ENCODE assay signal across 8 mouse cellular contexts in the genomic region with DNA sequence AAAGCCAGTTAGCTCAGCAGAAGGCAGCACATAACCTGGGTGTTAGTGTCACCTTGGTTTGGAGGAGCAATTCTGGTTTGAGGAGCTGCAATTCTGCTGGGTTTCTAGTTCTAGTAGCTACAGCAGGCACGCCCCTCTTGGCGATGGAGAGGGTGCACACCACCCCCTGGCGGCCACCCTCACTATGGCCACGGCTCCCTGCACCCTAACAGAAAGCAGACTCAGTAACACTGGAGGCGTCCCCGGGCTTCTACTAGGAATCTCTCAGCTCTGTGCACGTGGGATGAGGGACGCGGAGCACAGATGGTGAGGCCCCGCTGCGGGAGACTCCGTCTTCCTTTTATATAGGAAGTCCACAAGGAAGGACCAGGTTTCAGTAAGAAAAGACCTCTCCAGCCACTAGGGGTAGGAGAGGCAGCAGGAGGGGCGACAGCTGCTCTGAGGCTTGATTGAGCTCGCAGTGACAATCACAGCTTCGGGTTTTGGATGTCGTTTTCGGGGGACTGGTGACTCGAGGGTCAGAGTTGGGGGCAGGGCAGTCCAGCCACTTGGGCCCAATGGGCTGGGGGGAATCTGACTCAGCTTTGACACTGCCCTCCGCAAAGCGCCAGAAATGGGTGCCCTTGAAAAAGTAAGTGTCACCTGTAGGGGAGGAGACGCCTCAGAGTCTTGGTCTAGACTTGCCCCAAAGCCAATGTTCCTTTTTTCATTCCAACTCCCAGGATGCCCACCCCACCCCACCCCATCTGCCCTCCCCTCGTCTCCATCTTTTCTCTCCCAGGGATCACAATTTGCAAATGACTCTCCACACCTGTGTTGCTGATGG. TPM values are rescaled to one million over a fixed set of nuclear protein-coding genes. Genes with fewer than 3 reads are reported as not detected.
DNase-seq lines count a peak whose midpoint lies in the region; ATAC-seq and TF ChIP-seq lines count a peak whose summit lies in the region.

No protein-coding gene starts in this region.

- H3K4me3 ChIP-seq in embryonic facial prominence, embryonic 14.5 days (ENCODE audit: low read depth, low read length): peak overlapping the region; percentile 17; the same call in 1 of the 2 replicates
- peak overlapping the region; percentile 15 for H3K4me3 ChIP-seq in limb, embryonic 14.5 days (replicated peaks; ENCODE audit: low read length)
- peak overlapping the region; percentile 8; the same call in 1 of the 2 replicates for H3K4me3 ChIP-seq in midbrain, postnatal 0 days (ENCODE audit: low read depth, low read length)

- no peak for TF ChIP-seq POLR2A in limb, embryonic 14.5 days (IDR thresholded peaks at IDR 0.05; ENCODE audit: borderline replicate concordance, extremely low read depth, insufficient read depth, insufficient read length)

- peak; percentile 92 for ATAC-seq in embryonic facial prominence, embryonic 14.5 days (ENCODE audit: low read depth)
- ATAC-seq in limb, embryonic 14.5 days (ENCODE audit: low FRiP score, low read depth): peak; percentile 82
- ATAC-seq in midbrain, postnatal 0 days (ENCODE audit: low FRiP score): peak; percentile 79

- H3K27me3 ChIP-seq in embryonic facial prominence, embryonic 14.5 days (replicated peaks; ENCODE audit: control insufficient read depth, insufficient read depth, low read length): no peaks in the 10 kb centered on the region
- H3K27me3 ChIP-seq in limb, embryonic 14.5 days (ENCODE audit: control insufficient read depth, insufficient read depth, low read length): no peaks in the 10 kb centered on the region
- H3K27me3 ChIP-seq in midbrain, postnatal 0 days (ENCODE audit: insufficient read depth, low read length): no peaks in the 10 kb centered on the region

- H3K9ac ChIP-seq in embryonic facial prominence, embryonic 14.5 days (ENCODE audit: low read depth, low read length): peak overlapping the region; percentile 34
- H3K9ac ChIP-seq in limb, embryonic 14.5 days (ENCODE audit: low read depth, low read length, severe bottlenecking): peak overlapping the region; percentile 25; the same call in 1 of the 2 replicates
- H3K9ac ChIP-seq in midbrain, postnatal 0 days (replicated peaks; ENCODE audit: low read length, poor library complexity, severe bottlenecking): 0 out of 2 replicates have a peak overlapping the region, but pooled peaks have one; percentile 8

- H3K4me1 ChIP-seq in embryonic facial prominence, embryonic 14.5 days (ENCODE audit: control insufficient read depth, insufficient read depth, low read length): no peaks in the 10 kb centered on the region
- no peaks in the 10 kb centered on the region for H3K4me1 ChIP-seq in limb, embryonic 14.5 days (ENCODE audit: control insufficient read depth, insufficient read depth, low read length)
- H3K4me1 ChIP-seq in midbrain, postnatal 0 days (ENCODE audit: insufficient read depth, low read length): no peaks in the 10 kb centered on the region

- peak; percentile 73 for DNase-seq in 416B (ENCODE audit: low read depth)
- peak; percentile 85 to 90 for DNase-seq in adrenal gland, postnatal 36 days
- DNase-seq in embryonic facial prominence, embryonic 14.5 days (ENCODE audit: low spot score): peak; percentile 74
- peak; percentile 40 to 58 for DNase-seq in heart, adult 9 months (ENCODE audit: low spot score in 2 of 2)
- DNase-seq in kidney, adult 9 months: peak; percentile 69
- DNase-seq in limb, embryonic 14.5 days (ENCODE audit: low spot score): peak; percentile 79
- DNase-seq in midbrain, postnatal 0 days (ENCODE audit: low spot score): peak; percentile 58
- peak; percentile 64 to 84 for DNase-seq in spleen, postnatal 10 days (ENCODE audit: low spot score in 2 of 2)

- peak; percentile 76 for TF ChIP-seq CTCF in midbrain, postnatal 0 days (IDR thresholded peaks at IDR 0.05)

- H3K9me3 ChIP-seq in embryonic facial prominence, embryonic 14.5 days (ENCODE audit: control insufficient read depth, low read length): no peaks in the 10 kb centered on the region
- H3K9me3 ChIP-seq in limb, embryonic 14.5 days (ENCODE audit: control insufficient read depth, low read length): no peaks in the 10 kb centered on the region
- no peaks in the 10 kb centered on the region for H3K9me3 ChIP-seq in midbrain, postnatal 0 days (ENCODE audit: low read length)

- no peak overlapping the region for H3K27ac ChIP-seq in embryonic facial prominence, embryonic 14.5 days (replicated peaks; ENCODE audit: low read depth, low read length)
- no peak overlapping the region for H3K27ac ChIP-seq in limb, embryonic 14.5 days (replicated peaks; ENCODE audit: low read depth, low read length)
- no peak overlapping the region for H3K27ac ChIP-seq in midbrain, postnatal 0 days (ENCODE audit: low read depth, low read length)

- no peaks in the 10 kb centered on the region for H3K36me3 ChIP-seq in embryonic facial prominence, embryonic 14.5 days (ENCODE audit: control insufficient read depth, insufficient read depth, low read length)
- no peaks in the 10 kb centered on the region for H3K36me3 ChIP-seq in limb, embryonic 14.5 days (ENCODE audit: control insufficient read depth, insufficient read depth, low read length)
- H3K36me3 ChIP-seq in midbrain, postnatal 0 days (ENCODE audit: insufficient read depth, low read length): no peaks in the 10 kb centered on the region

- H3K4me2 ChIP-seq in embryonic facial prominence, embryonic 14.5 days (ENCODE audit: low read depth, low read length): peak overlapping the region; percentile 54
- H3K4me2 ChIP-seq in limb, embryonic 14.5 days (replicated peaks; ENCODE audit: low read depth, low read length, severe bottlenecking): peak overlapping the region; percentile 39
- peak overlapping the region; percentile 40 for H3K4me2 ChIP-seq in midbrain, postnatal 0 days (ENCODE audit: low read depth, low read length, poor library complexity, severe bottlenecking)

- 14% methylated on average over 22 of the region's 22 CpGs for WGBS in embryonic facial prominence, embryonic 14.5 days
- WGBS in limb, embryonic 14.5 days: 13% methylated on average over 22 of the region's 22 CpGs
- WGBS in midbrain, postnatal 0 days: 16% methylated on average over 22 of the region's 22 CpGs

RNA-seq across cellular contexts. Expression of a gene that starts 14.7 kb away (rescaled TPM):
- total RNA-seq in adrenal gland, postnatal 36 days (2021): under 1 TPM; 0.20 TPM
- polyA plus RNA-seq in embryonic facial prominence, embryonic 14.5 days (2014; fragmentation: Nextera tagmentation; extraction: Ambion mirVana): 0.90 and 1.4 TPM in 2 replicates
- 1.0 and 1.4 TPM in 2 replicates for polyA plus RNA-seq in limb, embryonic 14.5 days (2012; rRNA removed)
- polyA plus RNA-seq in limb, embryonic 14.5 days (2014; fragmentation: Nextera tagmentation; extraction: Ambion mirVana): 0.76 and 0.80 TPM in 2 replicates
- total RNA-seq in midbrain, postnatal 0 days (2014; rRNA removed): 0.33 and 0.66 TPM in 2 replicates
- polyA plus RNA-seq in midbrain, postnatal 0 days (2015; fragmentation: Nextera tagmentation; extraction: Ambion mirVana): 0.98 and 1.0 TPM in 2 replicates

RNA-seq across cellular contexts. Expression of a gene that starts 29.8 kb away (rescaled TPM):
- not detected for total RNA-seq in adrenal gland, postnatal 36 days (2021)
- polyA plus RNA-seq in embryonic facial prominence, embryonic 14.5 days (2014; fragmentation: Nextera tagmentation; extraction: Ambion mirVana): 0.14 TPM in 1 of 2 replicates, not detected in the other
- polyA plus RNA-seq in limb, embryonic 14.5 days (2012; rRNA removed): 0.63 and 1.00 TPM in 2 replicates
- 0.33 TPM in 1 of 2 replicates, not detected in the other for polyA plus RNA-seq in limb, embryonic 14.5 days (2014; fragmentation: Nextera tagmentation; extraction: Ambion mirVana)
- not detected in 2 replicates for total RNA-seq in midbrain, postnatal 0 days (2014; rRNA removed)
- not detected in 2 replicates for polyA plus RNA-seq in midbrain, postnatal 0 days (2015; fragmentation: Nextera tagmentation; extraction: Ambion mirVana)

RNA-seq across cellular contexts. Expression of a gene that starts 29.9 kb away (rescaled TPM):
- total RNA-seq in adrenal gland, postnatal 36 days (2021): not detected
- polyA plus RNA-seq in embryonic facial prominence, embryonic 14.5 days (2014; fragmentation: Nextera tagmentation; extraction: Ambion mirVana): 3.1 and 3.9 TPM in 2 replicates
- polyA plus RNA-seq in limb, embryonic 14.5 days (2012; rRNA removed): 1.6 and 2.8 TPM in 2 replicates
- polyA plus RNA-seq in limb, embryonic 14.5 days (2014; fragmentation: Nextera tagmentation; extraction: Ambion mirVana): 5.1 and 5.8 TPM in 2 replicates
- total RNA-seq in midbrain, postnatal 0 days (2014; rRNA removed): not detected in 2 replicates
- polyA plus RNA-seq in midbrain, postnatal 0 days (2015; fragmentation: Nextera tagmentation; extraction: Ambion mirVana): 0.10 TPM in 1 of 2 replicates, not detected in the other

RNA-seq across cellular contexts. Expression of a gene that starts 31.1 kb away (rescaled TPM):
- total RNA-seq in adrenal gland, postnatal 36 days (2021): 10 to 100 TPM in 1 of 2 experiments, 1 to 10 TPM in 1; 7.0 to 11.4 TPM
- polyA plus RNA-seq in embryonic facial prominence, embryonic 14.5 days (2014; fragmentation: Nextera tagmentation; extraction: Ambion mirVana): 11.6 and 11.7 TPM in 2 replicates
- 27.6 and 33.8 TPM in 2 replicates for polyA plus RNA-seq in limb, embryonic 14.5 days (2012; rRNA removed)
- 16.2 and 16.3 TPM in 2 replicates for polyA plus RNA-seq in limb, embryonic 14.5 days (2014; fragmentation: Nextera tagmentation; extraction: Ambion mirVana)
- total RNA-seq in midbrain, postnatal 0 days (2014; rRNA removed): 36.2 and 48.2 TPM in 2 replicates
- 23.3 and 26.3 TPM in 2 replicates for polyA plus RNA-seq in midbrain, postnatal 0 days (2015; fragmentation: Nextera tagmentation; extraction: Ambion mirVana)

RNA-seq across cellular contexts. Expression of a gene that starts 43.0 kb away (rescaled TPM):
- 100 to 1,000 TPM; 125 to 143 TPM for total RNA-seq in adrenal gland, postnatal 36 days (2021)
- polyA plus RNA-seq in embryonic facial prominence, embryonic 14.5 days (2014; fragmentation: Nextera tagmentation; extraction: Ambion mirVana): 94.8 and 107 TPM in 2 replicates
- polyA plus RNA-seq in limb, embryonic 14.5 days (2012; rRNA removed): 63.4 and 73.3 TPM in 2 replicates
- polyA plus RNA-seq in limb, embryonic 14.5 days (2014; fragmentation: Nextera tagmentation; extraction: Ambion mirVana): 85.3 and 85.4 TPM in 2 replicates
- total RNA-seq in midbrain, postnatal 0 days (2014; rRNA removed): 87.3 and 194 TPM in 2 replicates
- 210 and 212 TPM in 2 replicates for polyA plus RNA-seq in midbrain, postnatal 0 days (2015; fragmentation: Nextera tagmentation; extraction: Ambion mirVana)
